Mouse (Mus musculus) liver, embryonic 11.5 days (tissue): Measurements from ENCODE around the gene Sp100. TPM values are rescaled to one million over a fixed set of nuclear protein-coding genes. Genes with fewer than 3 reads are reported as not detected.

ENCODE experiments used
- ATAC-seq: fragments of 200-750 bp; cut with Nextera tagmentation; replicated peaks from 2 replicates; pipeline ENCODE4 v1.8.0; 2017; ENCODE audit warnings: moderate number of reproducible peaks, mild to moderate bottlenecking, moderate TSS enrichment, moderate library complexity; ENCODE audit not compliant: low FRiP score
- DNase-seq: peaks from one replicate; pipeline ENCODE4 v3.0.0-alpha.2; 2017; ENCODE audit warnings: low spot score
- H3K27ac ChIP-seq: fragments of 300-500 bp; sonication (generic); 2 replicates; pipeline ENCODE4 v1.5.1; 2014; ENCODE audit warnings: mild to moderate bottlenecking, low read depth, low read length, control low read depth
- H3K27me3 ChIP-seq: fragments of 300-500 bp; sonication (generic); replicated peaks from 2 replicates; pipeline ENCODE4 v1.6.1; 2014; ENCODE audit warnings: low read length, mixed read lengths; ENCODE audit not compliant: control insufficient read depth, insufficient read depth
- H3K36me3 ChIP-seq: fragments of 300-500 bp; sonication (generic); 2 replicates; pipeline ENCODE4 v1.6.1; 2014; ENCODE audit warnings: mild to moderate bottlenecking, low read length, moderate library complexity, mixed read lengths; ENCODE audit not compliant: control insufficient read depth, insufficient read depth
- H3K4me1 ChIP-seq: fragments of 300-500 bp; sonication (generic); replicated peaks from 2 replicates; pipeline ENCODE4 v1.6.1; 2014; ENCODE audit warnings: low read length, mixed read lengths; ENCODE audit not compliant: control insufficient read depth, insufficient read depth
- H3K4me2 ChIP-seq: fragments of 300-500 bp; sonication (generic); 2 replicates; pipeline ENCODE4 v1.6.1; 2014; ENCODE audit warnings: mild to moderate bottlenecking, control low read depth, moderate library complexity
- H3K4me3 ChIP-seq: fragments of 300-500 bp; sonication (generic); 2 replicates; pipeline ENCODE4 v1.5.1; 2014; ENCODE audit warnings: low read depth, low read length, control low read depth
- H3K9ac ChIP-seq: fragments of 300-500 bp; sonication (generic); 2 replicates; pipeline ENCODE4 v1.6.1; 2014; ENCODE audit warnings: low read depth, low read length, control low read depth
- H3K9me3 ChIP-seq: fragments of 300-500 bp; sonication (generic); 2 replicates; pipeline ENCODE4 v1.6.1; 2016; ENCODE audit warnings: low read length, inconsistent platforms, mixed read lengths; ENCODE audit not compliant: control insufficient read depth
- WGBS: fragments of 180-500 bp; shearing (Covaris S2); extraction: QIAGEN DNeasy Blood & Tissue Kit; methylation state at CpG from one replicate; pipeline ENCODE4 v1.1.7; 2014; 5-methylcytosine and 5-hydroxymethylcytosine counted together
- polyA plus RNA-seq: library from polyadenylated mRNA; unstranded; fragments of >200 nt; fragmentation: Nextera tagmentation; extraction: Ambion mirVana; gene quantifications from 2 replicates; pipeline ENCODE4 v1.2.1, GENCODE M21; 2014

Gene Sp100
- polyA plus RNA-seq, 1 experiment from 2014 or later: 1.6 TPM

GRCm38 (mm10) chr1:85746511-85746910 lies 96.7 kb downstream of the Sp100 start:
- no peak overlapping the region for H3K4me3 ChIP-seq
- no peaks in the 10 kb centered on the region for H3K36me3 ChIP-seq
- H3K27ac ChIP-seq: no peak overlapping the region
- no peaks in the 10 kb centered on the region for H3K27me3 ChIP-seq
- DNase-seq: no peak
- ATAC-seq: no peak
- H3K9ac ChIP-seq: no peak overlapping the region
- WGBS: 79% methylated on average over 5 of the region's 5 CpGs
- H3K4me1 ChIP-seq: peaks cover 4% of the 10 kb centered on the region; the same call in 1 of the 2 replicates
- H3K4me2 ChIP-seq: no peak overlapping the region
- H3K9me3 ChIP-seq: no peaks in the 10 kb centered on the region

DNA sequence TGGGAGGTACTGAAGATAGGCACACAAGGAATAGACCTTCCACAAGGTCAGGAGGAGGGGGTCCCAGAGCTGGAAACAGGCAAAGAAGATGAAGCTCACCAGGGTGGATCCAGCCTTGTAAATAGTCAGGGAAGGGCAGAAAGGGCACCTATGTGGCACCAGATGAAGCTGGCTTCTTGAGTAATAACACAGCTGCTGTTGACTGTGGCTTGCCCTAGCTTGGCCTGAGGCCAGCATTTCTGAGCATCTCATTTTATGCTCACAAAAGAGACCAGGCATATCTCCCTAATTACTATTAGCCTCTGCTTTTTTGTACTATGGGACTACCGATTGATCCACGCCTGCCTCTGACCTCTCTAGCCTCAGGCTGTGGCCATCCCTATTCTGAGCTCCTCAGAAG lies 100.0 kb downstream of the Sp100 start:
- 86% methylated on average over 2 of the region's 2 CpGs for WGBS
- Histone ChIP-seq H3K4me1 (peaks cover 10% of the 10 kb centered on the region), H3K9ac (no peak overlapping the region), H3K27ac (no peak overlapping the region), H3K9me3 (no peaks in the 10 kb centered on the region), H3K27me3 (no peaks in the 10 kb centered on the region), H3K36me3 (no peaks in the 10 kb centered on the region), H3K4me3 (no peak overlapping the region), H3K4me2 (no peak overlapping the region)
- ATAC-seq (no peak), DNase-seq (no peak)

DNA sequence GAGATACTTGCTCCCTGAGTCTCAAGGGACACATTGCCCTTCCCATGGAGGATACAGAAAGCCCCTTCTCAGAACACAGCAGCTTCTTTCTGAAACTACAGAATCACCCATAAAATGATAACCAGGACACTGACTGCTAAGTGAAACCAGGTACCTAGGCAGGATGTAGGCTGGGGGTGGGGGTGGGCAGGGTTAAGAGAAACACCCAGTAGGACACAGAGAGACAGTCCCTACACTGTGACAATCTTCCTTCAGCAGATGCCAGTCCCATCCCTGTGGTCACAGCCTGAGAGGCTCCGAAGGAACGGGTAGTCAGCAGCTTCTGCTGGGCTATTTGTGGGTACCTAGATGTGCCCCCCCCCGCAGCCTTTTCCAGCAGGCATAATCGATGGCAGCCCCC lies 100.9 kb downstream of the Sp100 start:
- no peak overlapping the region for H3K9ac ChIP-seq
- H3K9me3 ChIP-seq: no peaks in the 10 kb centered on the region
- no peak overlapping the region for H3K4me2 ChIP-seq
- no peak overlapping the region for H3K4me3 ChIP-seq
- H3K27me3 ChIP-seq: no peaks in the 10 kb centered on the region
- peaks cover 10% of the 10 kb centered on the region for H3K4me1 ChIP-seq
- H3K36me3 ChIP-seq: no peaks in the 10 kb centered on the region
- H3K27ac ChIP-seq: no peak overlapping the region
- ATAC-seq: no peak
- no peak for DNase-seq
- WGBS: 65% methylated on average over 4 of the region's 4 CpGs

DNA sequence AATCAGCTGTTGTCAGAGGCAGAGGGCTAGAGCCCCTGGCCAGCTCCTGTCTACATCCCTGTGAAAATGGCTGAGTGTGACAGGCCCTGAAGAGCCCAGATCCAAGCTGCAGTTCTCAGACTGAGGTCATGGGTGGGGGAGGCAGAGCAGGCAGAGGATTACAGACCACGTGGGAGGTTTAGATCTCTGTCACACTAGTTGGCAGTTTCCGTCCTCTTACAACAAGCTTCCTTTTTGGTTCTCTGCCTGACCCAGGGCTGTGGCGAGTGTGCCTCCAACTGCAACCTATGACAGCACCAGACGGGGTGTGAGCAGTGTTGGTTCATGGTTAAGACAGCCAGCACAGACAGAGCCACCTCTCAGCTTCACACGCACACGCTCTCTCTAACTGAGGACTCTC lies 101.7 kb downstream of the Sp100 start:
- WGBS: 44% methylated on average over 6 of the region's 6 CpGs
- Histone ChIP-seq H3K27ac (no peak overlapping the region; the same call in 1 of the 2 replicates), H3K4me2 (no peak overlapping the region), H3K9me3 (no peaks in the 10 kb centered on the region), H3K36me3 (no peaks in the 10 kb centered on the region), H3K4me1 (peaks cover 10% of the 10 kb centered on the region), H3K4me3 (no peak overlapping the region), H3K27me3 (no peaks in the 10 kb centered on the region), H3K9ac (no peak overlapping the region)
- peak; percentile 48; the same call in 1 of the 2 replicates for ATAC-seq
- DNase-seq: no peak

GRCm38 (mm10) chr1:85751932-85752680 lies 102.3 kb downstream of the Sp100 start:
- Histone ChIP-seq H3K4me2 (no peak overlapping the region), H3K9ac (no peak overlapping the region), H3K27me3 (no peaks in the 10 kb centered on the region), H3K36me3 (no peaks in the 10 kb centered on the region), H3K4me1 (peaks cover 10% of the 10 kb centered on the region), H3K4me3 (no peak overlapping the region), H3K27ac (no peak overlapping the region; the same call in 1 of the 2 replicates), H3K9me3 (no peaks in the 10 kb centered on the region)
- DNase-seq (no peak), ATAC-seq (no peak)
- WGBS: 69% methylated on average over 11 of the region's 11 CpGs

DNA sequence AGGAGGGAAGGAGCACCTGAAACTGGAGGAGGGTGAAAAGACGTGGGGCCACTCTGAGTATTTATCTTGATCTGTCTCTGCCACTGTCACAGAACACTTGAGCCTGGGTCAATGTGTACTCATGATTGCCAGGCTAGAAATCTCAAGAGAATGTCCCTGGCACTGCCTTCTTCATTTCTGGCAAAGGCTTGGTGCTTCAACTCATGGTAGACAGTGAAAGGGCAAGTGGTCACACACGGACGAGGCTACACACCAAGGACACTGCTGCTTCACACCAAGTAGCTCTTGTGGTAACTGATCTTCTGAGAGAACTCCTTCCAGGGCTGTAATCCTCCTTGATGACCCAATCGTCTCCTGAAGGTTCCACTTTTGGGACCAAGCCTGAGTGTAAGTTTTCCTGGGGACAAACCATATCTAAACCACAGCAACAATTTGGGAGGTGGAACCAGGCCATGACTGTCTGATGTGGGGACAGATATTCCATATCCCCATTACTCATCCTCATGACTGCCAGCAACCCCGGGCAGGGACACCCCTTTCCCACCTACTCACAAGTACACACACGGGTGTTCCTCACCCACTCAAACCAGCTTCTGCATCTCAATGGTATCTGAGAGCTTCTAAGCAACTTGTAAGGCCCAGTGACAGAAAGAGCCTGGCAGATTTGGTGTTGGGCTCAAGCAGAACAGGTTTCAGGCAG lies 107.9 kb downstream of the Sp100 start:
- H3K27ac ChIP-seq: no peak overlapping the region
- whole genome bisulfite sequencing: 55% methylated on average over 6 of the region's 6 CpGs
- no peak for ATAC-seq

DNA sequence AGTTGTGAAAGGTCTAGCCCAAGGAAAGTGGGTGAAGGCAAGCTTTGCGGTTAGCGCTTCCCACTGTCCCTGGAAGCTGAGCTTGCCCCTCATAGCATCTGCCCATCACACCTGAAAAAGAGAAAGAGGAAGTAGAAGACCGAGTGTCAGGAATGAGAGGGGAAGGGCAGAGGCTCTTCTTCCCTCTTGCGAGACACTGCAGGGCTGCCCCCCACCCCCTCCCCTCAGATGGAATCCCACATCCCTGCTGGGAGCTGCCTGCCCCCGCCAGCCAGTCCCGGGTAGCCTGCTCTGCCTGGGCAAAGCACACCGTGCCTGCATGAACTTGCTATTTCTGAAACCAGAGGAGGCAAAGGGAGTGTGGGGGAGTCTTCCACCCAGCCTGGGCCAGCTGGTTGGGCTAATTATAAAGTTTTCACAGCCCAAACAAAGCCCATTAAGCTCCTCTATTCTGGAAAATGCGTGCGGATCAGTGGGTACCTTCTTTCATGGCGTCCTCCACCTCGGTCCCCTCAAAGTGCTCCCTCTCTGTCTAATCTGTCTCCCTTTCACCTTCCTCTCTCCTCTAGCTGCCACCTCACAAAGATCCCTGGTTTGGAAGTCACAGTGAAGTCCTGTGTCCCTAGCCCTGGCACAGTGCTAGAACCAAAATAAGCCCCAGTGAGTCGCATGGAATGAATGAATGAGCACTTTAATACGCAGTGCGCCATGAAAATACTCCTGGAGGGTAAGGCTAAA lies 108.6 kb downstream of the Sp100 start:
- Histone ChIP-seq H3K27ac (no peak overlapping the region), H3K27me3 (no peaks in the 10 kb centered on the region), H3K9me3 (no peaks in the 10 kb centered on the region), H3K9ac (no peak overlapping the region), H3K4me1 (peaks cover 6% of the 10 kb centered on the region), H3K4me2 (peak overlapping the region; percentile 10; the same call in 1 of the 2 replicates), H3K4me3 (no peak overlapping the region), H3K36me3 (no peaks in the 10 kb centered on the region)
- ATAC-seq (no peak), DNase-seq (no peak)
- WGBS: 28% methylated on average over 13 of the region's 14 CpGs

More for the DNA sequence above, 107.9 kb downstream of the Sp100 start:
- Histone ChIP-seq H3K9ac (no peak overlapping the region), H3K4me1 (peaks cover 6% of the 10 kb centered on the region), H3K27me3 (no peaks in the 10 kb centered on the region), H3K4me2 (no peak overlapping the region), H3K4me3 (no peak overlapping the region), H3K9me3 (no peaks in the 10 kb centered on the region), H3K36me3 (no peaks in the 10 kb centered on the region)
- no peak for DNase-seq

DNA sequence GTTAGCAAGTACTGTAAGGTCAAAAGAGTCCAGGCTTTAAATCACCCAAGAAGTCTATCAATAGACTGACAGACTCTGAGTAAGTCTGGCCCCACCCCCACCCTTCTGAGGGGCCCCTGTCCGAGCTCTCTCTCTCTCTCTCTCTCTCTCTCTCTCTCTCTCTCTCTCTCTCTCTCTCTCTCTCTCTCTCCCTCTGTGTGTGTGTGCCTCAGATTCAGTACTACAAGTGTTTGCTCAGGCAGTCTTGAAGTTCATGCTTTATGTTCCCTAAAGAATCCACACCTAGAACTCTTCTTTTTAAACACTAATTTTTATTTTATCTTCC lies 109.1 kb downstream of the Sp100 start:
- H3K9ac ChIP-seq: no peak overlapping the region
- no peak overlapping the region for H3K4me3 ChIP-seq
- WGBS: 0% methylated on average over 1 of the region's 1 CpGs
- H3K9me3 ChIP-seq: no peaks in the 10 kb centered on the region
- ATAC-seq (no peak), DNase-seq (no peak)
- no peaks in the 10 kb centered on the region for H3K36me3 ChIP-seq
- no peaks in the 10 kb centered on the region for H3K27me3 ChIP-seq
- peaks cover 6% of the 10 kb centered on the region for H3K4me1 ChIP-seq
- no peak overlapping the region for H3K27ac ChIP-seq
- H3K4me2 ChIP-seq: no peak overlapping the region
